Mouse (Mus musculus) embryonic facial prominence, embryonic 10.5 days (tissue): ENCODE measurements at regions not wholly inside any gene's neighbourhood (a gene's known extent, or its start where the extent isn't known, plus 50 kb on each side); places are given as distances from the start of the nearest gene placed in this dataset.
"Not testable (repeated sequence)": the region's sequence is repeated elsewhere in the genome, so short reads cannot be mapped to it uniquely, and the experiment has no call there.

Experiments used
- DNase-seq: peaks from one replicate; pipeline ENCODE4 v3.0.0-alpha.2; 2017; ENCODE audit warnings: low spot score
- H3K27ac ChIP-seq: fragments of 300-500 bp; sonication (generic); replicated peaks from 2 replicates; pipeline ENCODE4 v1.5.1; 2016; ENCODE audit warnings: mild to moderate bottlenecking
- H3K27me3 ChIP-seq: fragments of 300-500 bp; sonication (generic); replicated peaks from 2 replicates; pipeline ENCODE4 v1.6.1; 2016; ENCODE audit warnings: low read depth, mild to moderate bottlenecking; ENCODE audit not compliant: poor library complexity, severe bottlenecking
- H3K36me3 ChIP-seq: fragments of 300-500 bp; sonication (generic); replicated peaks from 2 replicates; pipeline ENCODE4 v1.6.1; 2016; ENCODE audit warnings: mild to moderate bottlenecking, moderate library complexity
- H3K4me1 ChIP-seq: fragments of 300-500 bp; sonication (generic); 2 replicates; pipeline ENCODE4 v1.6.1; 2016
- H3K4me3 ChIP-seq: fragments of 300-500 bp; sonication (generic); 2 replicates; pipeline ENCODE4 v1.5.1; 2016; ENCODE audit warnings: mild to moderate bottlenecking, moderate library complexity
- H3K9me3 ChIP-seq: fragments of 300-500 bp; sonication (generic); 2 replicates; pipeline ENCODE4 v1.6.1; 2016; ENCODE audit warnings: mild to moderate bottlenecking
- WGBS: fragments of 180-500 bp; shearing (Covaris S2); methylation state at CpG from one replicate; pipeline ENCODE4 v1.1.7; 2016; 5-methylcytosine and 5-hydroxymethylcytosine counted together

- H3K4me1 ChIP-seq, result no peaks in the 10 kb centered on the region
- H3K4me3 ChIP-seq, result no peak overlapping the region
- H3K36me3 ChIP-seq, result no peaks in the 10 kb centered on the region
- H3K27me3 ChIP-seq, result no peaks in the 10 kb centered on the region
- H3K27ac ChIP-seq, result no peak overlapping the region
- no peaks in the 10 kb centered on the region for H3K9me3 ChIP-seq
- 94% methylated on average over 5 of the region's 5 CpGs for WGBS
- DNase-seq, result no peak
Observed at GRCm38 (mm10) chr13:102016518-102016917, 248.5 kb upstream of the Pik3r1 start.

DNA sequence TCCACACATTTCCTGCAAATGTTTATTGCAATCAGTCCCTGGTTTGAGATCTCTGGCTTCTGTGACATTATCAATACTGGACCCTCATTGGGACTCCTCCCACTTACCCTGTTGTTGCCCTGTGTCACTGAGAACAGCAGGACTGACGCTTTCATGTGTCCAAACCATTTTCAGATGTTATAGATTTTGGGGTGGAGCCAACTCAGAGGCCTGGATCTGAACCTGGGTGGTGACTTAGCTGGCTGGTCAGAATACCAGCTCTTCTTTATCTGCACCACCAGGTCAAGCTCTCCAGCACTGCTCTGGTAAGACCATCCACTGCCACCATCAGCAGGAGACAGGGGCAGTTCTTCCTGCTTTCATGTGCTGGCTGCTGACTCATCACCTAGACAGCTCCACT lies 254.3 kb upstream of the Pik3r1 start:
- H3K9me3 ChIP-seq, result no peaks in the 10 kb centered on the region
- no peak overlapping the region for H3K4me3 ChIP-seq
- 0 out of 2 replicates have a peak, but pooled peaks cover 3% of the 10 kb centered on the region for H3K4me1 ChIP-seq
- no peaks in the 10 kb centered on the region for H3K27me3 ChIP-seq
- 53% methylated on average over 1 of the region's 1 CpGs for WGBS
- DNase-seq, result no peak
- no peak overlapping the region for H3K27ac ChIP-seq
- no peaks in the 10 kb centered on the region for H3K36me3 ChIP-seq

DNA sequence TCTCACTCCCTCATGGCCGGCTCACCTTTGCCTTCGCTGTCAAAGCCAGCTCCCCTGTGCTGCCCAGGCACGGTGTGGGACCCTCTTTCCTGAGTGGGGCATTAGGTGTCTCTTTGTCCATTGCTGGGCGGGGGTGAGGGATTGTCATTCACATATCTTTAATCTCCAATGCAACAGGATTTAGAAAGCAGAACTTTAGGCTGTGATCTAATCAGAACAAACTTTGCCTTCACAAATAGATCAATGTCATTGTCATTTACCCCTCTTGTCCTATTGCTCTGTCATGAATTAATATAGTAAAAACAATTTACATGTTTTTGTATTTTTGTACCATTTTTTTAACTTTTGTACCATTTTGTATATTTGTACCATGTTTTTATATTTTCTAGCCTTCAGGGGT lies 254.7 kb upstream of the Pik3r1 start:
- DNase-seq, result no peak
- no peak overlapping the region for H3K27ac ChIP-seq
- WGBS, result 88% methylated on average over 4 of the region's 4 CpGs

DNA sequence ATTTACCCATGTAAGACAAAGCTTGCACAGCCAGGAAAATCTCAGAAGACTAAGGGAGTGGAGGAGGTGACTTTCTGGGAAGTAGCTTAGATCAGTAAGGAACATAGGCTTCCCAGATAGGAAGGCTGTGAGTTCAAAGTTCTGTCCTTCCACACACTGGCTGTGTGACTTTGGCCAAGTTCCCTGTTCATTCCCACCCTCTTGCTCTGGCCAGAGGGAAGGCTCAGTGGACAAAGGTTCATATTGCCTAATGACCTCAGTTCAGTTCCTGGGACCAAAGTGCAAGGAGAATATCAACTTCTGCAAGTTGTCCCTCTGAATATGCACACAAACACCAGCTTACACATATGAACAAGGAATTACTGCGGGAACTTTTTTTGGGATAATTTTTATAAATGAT lies 255.6 kb upstream of the Pik3r1 start:
- no peaks in the 10 kb centered on the region for H3K36me3 ChIP-seq
- no peak overlapping the region for H3K27ac ChIP-seq
- H3K27me3 ChIP-seq, result no peaks in the 10 kb centered on the region
- no peak for DNase-seq
- no peak overlapping the region for H3K4me3 ChIP-seq
- WGBS, result 92% methylated on average over 1 of the region's 1 CpGs
- H3K9me3 ChIP-seq, result no peaks in the 10 kb centered on the region
- 0 out of 2 replicates have a peak, but pooled peaks cover 3% of the 10 kb centered on the region for H3K4me1 ChIP-seq

More for the DNA sequence above, 254.7 kb upstream of the Pik3r1 start:
- H3K27me3 ChIP-seq, result no peaks in the 10 kb centered on the region
- H3K4me1 ChIP-seq, result 0 out of 2 replicates have a peak, but pooled peaks cover 3% of the 10 kb centered on the region
- H3K9me3 ChIP-seq, result no peaks in the 10 kb centered on the region
- H3K4me3 ChIP-seq, result no peak overlapping the region
- no peaks in the 10 kb centered on the region for H3K36me3 ChIP-seq

GRCm38 (mm10) chr13:102025138-102025537 lies 257.1 kb upstream of the Pik3r1 start:
- Histone ChIP-seq H3K36me3 (no peaks in the 10 kb centered on the region), H3K4me3 (no peak overlapping the region), H3K9me3 (no peaks in the 10 kb centered on the region), H3K4me1 (0 out of 2 replicates have a peak, but pooled peaks cover 3% of the 10 kb centered on the region), H3K27me3 (no peaks in the 10 kb centered on the region), H3K27ac (no peak overlapping the region)
- no peak for DNase-seq
- 79% methylated on average over 3 of the region's 3 CpGs for WGBS

- H3K4me3 ChIP-seq, H3K36me3 ChIP-seq, H3K4me1 ChIP-seq, H3K27ac ChIP-seq, H3K27me3 ChIP-seq, H3K9me3 ChIP-seq, DNase-seq: not testable (repeated sequence)
- 81% methylated on average over 2 of the region's 2 CpGs for WGBS
Observed at GRCm38 (mm10) chr13:102025547-102025946, 257.5 kb upstream of the Pik3r1 start.

- H3K27me3 ChIP-seq, result no peaks in the 10 kb centered on the region
- H3K36me3 ChIP-seq, result no peaks in the 10 kb centered on the region
- no peak overlapping the region for H3K4me3 ChIP-seq
- no peaks in the 10 kb centered on the region for H3K4me1 ChIP-seq
- WGBS, result 80% methylated on average over 4 of the region's 4 CpGs
- H3K9me3 ChIP-seq, result no peaks in the 10 kb centered on the region
- no peak for DNase-seq
- H3K27ac ChIP-seq, result no peak overlapping the region
Observed at GRCm38 (mm10) chr13:102031416-102031815, 263.4 kb upstream of the Pik3r1 start.

DNA sequence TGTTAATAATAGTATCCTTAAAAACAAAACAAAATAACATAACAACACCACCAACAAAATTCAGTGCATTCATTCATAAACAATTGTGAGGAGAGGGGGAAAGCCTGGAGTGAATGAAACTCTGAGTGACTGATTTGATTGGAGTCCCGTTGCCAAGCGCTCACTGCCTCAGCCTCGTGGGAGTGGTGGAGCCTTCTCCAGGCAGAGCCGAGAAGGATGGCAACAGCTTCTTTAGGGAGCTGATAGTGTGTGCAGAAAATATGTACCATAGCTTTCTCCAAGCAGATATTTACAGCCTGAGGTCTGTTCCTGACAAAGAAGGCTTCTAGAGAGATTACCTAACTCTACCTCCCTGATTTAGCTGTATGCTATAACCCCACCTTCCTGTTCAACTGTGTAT lies 266.5 kb upstream of the Pik3r1 start:
- H3K27ac ChIP-seq, result no peak overlapping the region
- DNase-seq, result no peak
- H3K36me3 ChIP-seq, result no peaks in the 10 kb centered on the region
- H3K4me3 ChIP-seq, result no peak overlapping the region
- no peaks in the 10 kb centered on the region for H3K4me1 ChIP-seq
- H3K27me3 ChIP-seq, result no peaks in the 10 kb centered on the region
- WGBS, result 64% methylated on average over 4 of the region's 4 CpGs
- no peaks in the 10 kb centered on the region for H3K9me3 ChIP-seq

DNA sequence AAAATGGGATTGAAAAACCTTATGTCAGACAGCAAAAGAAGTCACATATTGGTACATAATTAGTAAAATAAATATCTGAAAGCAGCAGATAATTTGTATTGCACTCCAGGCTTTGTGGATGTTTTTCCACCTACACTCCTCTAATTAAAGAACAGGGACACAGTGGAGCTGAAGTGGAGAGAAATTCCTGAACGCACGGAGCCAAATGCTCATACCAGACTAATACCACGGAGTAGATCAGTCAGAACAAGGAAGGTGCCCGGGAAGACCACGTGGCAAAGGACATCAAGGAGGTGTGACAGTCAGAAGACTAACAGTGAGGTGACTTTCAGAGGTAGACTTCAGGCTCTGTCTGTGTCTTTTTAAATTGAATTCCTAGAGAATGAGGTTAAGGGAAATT lies 268.0 kb upstream of the Pik3r1 start:
- DNase-seq, result no peak
- Histone ChIP-seq H3K4me3 (no peak overlapping the region), H3K27me3 (no peaks in the 10 kb centered on the region), H3K27ac (no peak overlapping the region), H3K4me1 (no peaks in the 10 kb centered on the region), H3K36me3 (no peaks in the 10 kb centered on the region), H3K9me3 (no peaks in the 10 kb centered on the region)
- WGBS, result 83% methylated on average over 5 of the region's 5 CpGs

DNA sequence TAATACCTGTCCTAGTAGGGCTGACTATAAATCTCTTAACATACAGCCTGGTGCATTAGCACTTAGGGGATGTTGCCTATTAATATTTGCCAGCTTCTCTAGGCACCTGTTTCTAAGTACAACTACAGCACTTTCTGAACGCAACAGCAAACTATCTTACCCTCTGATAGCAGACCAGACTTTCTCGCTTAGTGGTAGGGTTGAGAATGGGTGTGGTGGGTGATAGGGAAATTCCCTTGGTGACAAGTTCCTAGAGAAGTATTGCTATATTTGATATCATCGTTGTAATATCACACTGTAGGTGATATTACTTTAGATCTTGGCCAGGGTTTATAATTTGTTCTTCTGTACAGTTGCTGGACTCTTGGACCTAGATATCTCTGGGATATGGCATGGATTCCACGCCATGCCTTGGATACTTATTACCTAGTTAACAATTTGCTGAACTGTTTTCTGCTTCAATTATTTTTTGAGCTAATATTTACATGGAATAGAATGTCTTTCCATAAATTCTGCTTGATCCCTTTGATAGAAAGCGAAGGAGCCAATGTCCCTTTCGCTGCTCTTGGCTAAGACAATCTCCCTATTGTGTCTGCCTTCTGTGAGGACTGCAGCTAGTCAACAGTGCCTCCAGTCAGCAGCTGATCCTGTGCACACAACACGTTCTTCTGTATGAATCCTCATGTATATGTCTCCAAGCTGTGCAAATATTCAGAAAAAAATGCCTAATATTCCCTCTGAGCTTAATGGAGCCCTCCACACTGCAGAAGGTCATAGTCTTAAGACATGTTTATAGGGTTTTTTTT lies 269.0 kb upstream of the Pik3r1 start:
- 78% methylated on average over 7 of the region's 7 CpGs for whole genome bisulfite sequencing
- H3K36me3 ChIP-seq, result no peaks in the 10 kb centered on the region
- H3K4me3 ChIP-seq, result no peak overlapping the region
- H3K27ac ChIP-seq, result no peak overlapping the region
- no peaks in the 10 kb centered on the region for H3K9me3 ChIP-seq
- no peaks in the 10 kb centered on the region for H3K4me1 ChIP-seq
- no peaks in the 10 kb centered on the region for H3K27me3 ChIP-seq
- no peak for DNase-seq

- Histone ChIP-seq H3K27me3 (no peaks in the 10 kb centered on the region), H3K36me3 (no peaks in the 10 kb centered on the region), H3K27ac (no peak overlapping the region), H3K4me3 (no peak overlapping the region), H3K9me3 (no peaks in the 10 kb centered on the region), H3K4me1 (no peaks in the 10 kb centered on the region)
- WGBS, result 90% methylated on average over 3 of the region's 3 CpGs
- DNase-seq, result no peak
Observed at GRCm38 (mm10) chr13:102060213-102060612, 292.2 kb upstream of the Pik3r1 start.

GRCm38 (mm10) chr13:102064590-102065273 lies 296.7 kb upstream of the Pik3r1 start:
- Histone ChIP-seq H3K4me3 (no peak overlapping the region), H3K9me3 (no peaks in the 10 kb centered on the region), H3K4me1 (no peaks in the 10 kb centered on the region), H3K27ac (no peak overlapping the region), H3K27me3 (no peaks in the 10 kb centered on the region), H3K36me3 (no peaks in the 10 kb centered on the region)
- DNase-seq, result no peak
- 68% methylated on average over 7 of the region's 7 CpGs for whole genome bisulfite sequencing

DNA sequence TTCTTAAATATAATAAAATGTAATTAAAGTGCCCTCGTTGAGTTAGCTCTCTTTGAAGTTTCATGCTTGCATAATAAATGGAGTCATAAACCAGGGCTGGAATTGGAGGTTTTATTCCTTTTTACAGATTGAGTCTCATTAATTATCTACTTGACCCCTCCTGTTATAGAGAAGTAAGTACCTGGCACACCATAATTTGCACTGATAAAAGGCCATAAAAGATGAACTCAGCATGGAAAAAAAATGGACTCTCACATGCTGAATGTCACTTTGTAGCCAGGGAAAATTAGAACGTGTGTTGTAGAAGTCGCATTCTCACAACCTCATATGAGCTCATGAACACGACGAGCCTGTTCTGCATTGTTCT lies 297.2 kb upstream of the Pik3r1 start:
- H3K4me3 ChIP-seq, result no peak overlapping the region
- no peaks in the 10 kb centered on the region for H3K27me3 ChIP-seq
- no peaks in the 10 kb centered on the region for H3K9me3 ChIP-seq
- H3K27ac ChIP-seq, result no peak overlapping the region
- 88% methylated on average over 5 of the region's 5 CpGs for WGBS
- no peak for DNase-seq
- no peaks in the 10 kb centered on the region for H3K4me1 ChIP-seq
- H3K36me3 ChIP-seq, result no peaks in the 10 kb centered on the region
